Mouse (Mus musculus) hematopoietic stem cell, adult 5-6 weeks (primary cell): ENCODE data around the gene Eras. TPM values are rescaled to one million over a fixed set of nuclear protein-coding genes. Genes with fewer than 3 reads are reported as not detected.
A peak's percentile ranks its signal among the peaks of the same experiment; 100 is the strongest.

ENCODE experiments used
- ATAC-seq, 2 experiments: fragments of 125-278 bp in 1 of 2; replicated peaks in 1 of 2; 2 replicates each; pipeline ENCODE4 v1.8.0; 2016 to 2017; ENCODE audit warnings: inconsistent platforms in 2 of 2, mild to moderate bottlenecking in 2 of 2, moderate number of reproducible peaks in 2 of 2, low read depth in 1 of 2, moderate TSS enrichment in 1 of 2; ENCODE audit not compliant: low FRiP score in 2 of 2, poor library complexity in 2 of 2, severe bottlenecking in 2 of 2, insufficient read depth in 1 of 2, low TSS enrichment in 1 of 2
- total RNA-seq: library from RNA; stranded (forward); fragments of 172-1452, 232-1000 nt; gene quantifications from 2 replicates; pipeline ENCODE4 v1.2.3, GENCODE M21; 2017

Gene Eras
- not detected in 2 replicates for total RNA-seq

- no peak for ATAC-seq
Measured at GRCm38 (mm10) chrX:7928270-7928790, at the start of gene Eras. Eras (minus strand) TSS chrX:7928607.

- no peak for ATAC-seq
Measured at GRCm38 (mm10) chrX:7977892-7978291, 49.5 kb upstream of the Eras start, which contains the start of gene Gata1. Gata1 (minus strand) TSS chrX:7978071.

DNA sequence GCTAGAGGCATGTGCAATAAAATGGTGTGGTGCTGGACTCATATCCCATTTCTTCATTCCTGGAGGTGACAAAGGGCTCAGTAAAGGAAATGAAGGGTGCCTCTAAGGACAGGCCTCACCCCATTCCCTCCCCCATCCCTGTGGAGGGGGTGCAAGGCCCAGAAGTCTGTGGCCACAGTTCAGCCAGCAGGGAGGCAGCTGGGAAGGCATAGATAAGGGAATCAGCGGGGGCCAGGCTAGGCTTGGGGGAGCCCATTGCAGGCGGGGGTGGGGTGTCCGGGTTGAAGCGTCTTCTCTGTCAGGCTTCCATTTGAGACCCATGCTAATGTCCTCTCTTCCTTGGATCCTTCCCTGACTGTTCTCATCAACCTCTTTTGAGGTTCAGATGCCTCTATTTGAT is 42.9 kb upstream of the Eras start:
- peak in 1 of 2 experiments; percentile 53; a peak in 1 of 4 replicates for ATAC-seq

- no peak for ATAC-seq
Measured at GRCm38 (mm10) chrX:7968899-7969298, 40.5 kb upstream of the Eras start.

DNA sequence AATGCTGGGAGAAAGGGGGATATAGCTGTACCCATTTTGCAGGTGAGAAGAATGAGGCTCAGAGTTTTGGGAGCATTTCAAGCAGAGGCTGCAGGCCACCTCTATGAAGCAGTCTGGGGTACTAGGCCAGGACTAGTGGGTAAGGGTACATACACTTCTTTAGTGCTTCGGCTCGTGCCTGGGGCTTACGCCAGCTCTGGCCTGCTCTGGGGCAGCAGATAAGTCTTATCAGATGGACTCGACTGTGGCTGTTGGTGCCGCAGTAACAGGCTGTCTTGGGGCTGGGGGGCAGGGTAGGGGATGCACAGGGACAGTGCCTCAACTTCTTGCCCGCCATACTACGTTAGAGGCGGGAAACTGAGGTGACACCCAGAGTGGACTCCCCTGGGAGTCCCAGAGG is 39.8 kb upstream of the Eras start:
- ATAC-seq = no peak

GRCm38 (mm10) chrX:7967596-7968201 is 39.3 kb upstream of the Eras start:
- ATAC-seq = no peak

GRCm38 (mm10) chrX:7966161-7966560 is 37.8 kb upstream of the Eras start:
- ATAC-seq = no peak

GRCm38 (mm10) chrX:7963829-7964626 is 35.6 kb upstream of the Eras start:
- ATAC-seq = 0 out of 4 replicates have a peak, but pooled peaks of 1 of the 2 experiments have one; percentile 17

DNA sequence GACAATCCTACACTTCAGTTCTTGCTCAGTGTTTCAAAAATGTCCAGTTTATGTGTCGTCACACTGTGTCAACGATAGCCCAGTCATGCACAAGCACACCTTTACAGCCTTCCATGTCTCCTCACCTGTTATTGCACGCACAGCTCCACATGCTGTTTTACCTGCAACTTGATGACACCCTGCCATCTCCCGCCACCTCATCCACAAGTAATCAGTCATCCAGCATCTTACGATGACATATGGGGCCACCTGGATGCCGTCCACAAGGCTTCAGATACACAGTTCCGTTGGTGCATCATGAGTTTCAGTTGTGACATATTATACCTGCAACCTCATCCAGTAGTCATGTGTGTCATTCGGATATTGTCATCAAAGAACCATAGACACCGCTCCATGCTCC is 30.5 kb upstream of the Eras start:
- no peak for ATAC-seq

DNA sequence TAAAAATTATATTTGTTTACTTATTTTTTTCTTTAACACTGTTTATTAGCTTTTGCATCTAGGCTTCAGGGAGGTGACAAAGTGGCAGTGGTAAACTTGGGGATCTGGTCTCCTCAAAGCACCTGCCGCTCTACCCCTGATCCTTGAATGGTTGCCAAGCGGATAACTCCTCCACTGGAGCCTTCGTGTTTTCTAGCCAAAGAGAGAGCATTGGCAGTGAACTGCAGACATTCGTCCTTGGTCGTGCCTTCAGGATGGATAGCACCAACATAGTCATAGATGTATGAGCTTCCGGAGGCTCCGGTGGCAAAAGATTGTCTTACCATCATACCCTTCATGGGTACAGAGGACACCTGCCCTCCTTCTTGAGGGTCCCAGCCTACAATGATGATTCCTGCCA is 21.7 kb upstream of the Eras start:
- no peak for ATAC-seq

GRCm38 (mm10) chrX:7947900-7948492 is 19.6 kb upstream of the Eras start:
- ATAC-seq = peak; percentile 99

GRCm38 (mm10) chrX:7947108-7947899 is 18.9 kb upstream of the Eras start, which contains the start of gene Hdac6:
Hdac6 (minus strand) TSS chrX:7947889.
- no peak for ATAC-seq

DNA sequence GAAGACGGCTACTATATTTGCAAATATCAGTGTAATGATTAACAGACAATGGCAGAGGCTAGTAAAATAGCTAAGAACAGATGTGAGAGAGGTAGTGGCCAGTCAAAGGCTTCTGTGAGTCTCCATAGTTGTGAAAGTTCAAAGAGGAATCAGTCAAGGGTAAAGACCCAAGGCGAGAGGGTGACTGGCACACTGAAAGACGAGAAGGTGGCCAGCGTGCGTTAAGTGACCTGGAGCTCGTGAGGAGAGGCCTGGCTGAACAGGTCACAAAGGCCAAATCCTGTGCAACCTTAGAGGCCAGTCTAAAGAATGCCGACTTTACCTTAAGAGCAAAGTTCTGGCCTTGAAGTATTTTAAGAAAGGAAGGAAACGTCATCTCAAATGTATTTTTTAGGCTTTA is 17.2 kb upstream of the Eras start:
- no peak for ATAC-seq

DNA sequence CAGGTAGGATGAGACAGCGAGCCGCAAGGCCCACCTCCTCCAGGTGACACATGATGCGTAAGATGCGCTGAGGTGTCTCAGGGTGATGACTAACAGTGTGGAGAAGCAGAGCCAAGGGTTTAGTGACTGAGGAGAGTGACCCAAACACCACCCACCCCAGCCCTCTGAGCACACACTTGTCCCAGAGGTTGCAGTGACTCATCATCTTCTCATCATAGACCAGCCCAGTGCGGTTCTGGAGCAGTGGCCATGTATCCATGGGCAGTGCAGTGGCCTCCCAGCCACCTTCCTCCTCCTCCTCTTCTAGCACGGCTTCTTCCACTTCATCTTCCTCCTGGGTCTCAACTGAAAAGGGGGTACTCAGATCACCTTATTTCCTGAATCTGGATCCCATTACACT is 9.3 kb upstream of the Eras start:
- no peak for ATAC-seq

DNA sequence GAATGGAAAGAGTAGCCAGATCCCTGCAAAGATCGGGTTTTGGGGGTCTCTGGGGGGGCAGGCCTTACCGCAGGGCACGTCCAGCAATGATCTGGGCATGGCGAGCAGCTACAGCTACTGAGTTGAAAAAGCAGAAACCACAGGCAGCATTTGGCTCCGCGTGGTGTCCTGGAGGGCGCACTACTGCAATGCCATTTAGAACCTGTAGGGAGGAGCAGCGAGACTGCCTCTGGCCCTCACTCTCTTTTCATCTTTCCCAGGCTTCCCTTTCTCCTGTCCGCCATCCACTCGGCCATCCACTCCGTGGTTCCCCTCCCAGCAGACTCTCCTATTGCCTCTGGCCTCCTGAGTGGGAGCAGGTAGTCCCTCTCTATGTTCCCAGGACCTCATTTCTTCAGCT is 8.5 kb upstream of the Eras start:
- peak; percentile 32 to 56; a peak in 1 of 4 replicates for ATAC-seq

DNA sequence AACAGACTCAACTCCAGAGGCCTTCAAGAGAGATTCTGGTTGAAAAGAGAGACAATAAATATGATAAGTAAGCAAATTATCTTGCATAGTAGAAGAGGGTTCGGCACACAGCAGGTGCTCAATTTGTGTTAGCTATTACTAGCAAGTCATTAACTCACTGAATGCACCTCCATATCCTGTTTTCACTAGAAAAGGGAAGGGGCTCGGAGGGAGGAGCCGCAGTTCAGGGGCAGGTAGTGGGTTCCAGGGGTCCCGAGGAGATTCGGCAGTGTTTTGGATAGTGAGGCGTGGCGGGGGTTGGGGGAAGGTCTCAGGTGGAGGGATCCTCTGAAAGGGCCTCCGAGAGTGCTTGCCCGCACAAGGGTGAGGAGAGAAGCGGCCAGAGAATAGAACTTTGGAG is 1.3 kb downstream of the Eras start:
- no peak for ATAC-seq

DNA sequence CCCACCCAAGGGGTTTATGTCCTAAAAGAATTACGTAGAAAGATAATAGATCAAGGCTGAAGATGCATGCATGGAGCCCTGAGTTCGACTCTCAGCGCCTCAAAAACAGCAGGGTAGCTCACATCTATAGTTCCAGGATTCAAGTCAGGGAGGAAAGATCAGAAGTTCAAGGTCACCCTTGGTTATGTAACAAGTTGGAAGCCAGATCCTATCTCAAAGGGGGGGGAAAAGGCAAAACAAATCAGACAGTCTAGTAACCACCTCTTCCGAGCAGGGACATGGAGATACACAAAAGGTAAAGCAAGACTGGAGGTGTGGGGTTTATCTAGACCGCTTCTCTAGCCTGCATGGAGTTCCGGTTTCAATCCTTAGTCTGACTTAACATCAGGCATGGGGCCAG is 2.1 kb downstream of the Eras start:
- no peak for ATAC-seq
